Mouse (Mus musculus): ENCODE measurements around the gene Mlh1. TPM values are rescaled to one million over a fixed set of nuclear protein-coding genes. Genes with fewer than 3 reads are reported as not detected.

The Mlh1 gene
- 42.4 and 45.2 TPM in 2 replicates for polyA plus RNA-seq (2016; fragmentation: Nextera tagmentation; extraction: Ambion mirVana)

DNA sequence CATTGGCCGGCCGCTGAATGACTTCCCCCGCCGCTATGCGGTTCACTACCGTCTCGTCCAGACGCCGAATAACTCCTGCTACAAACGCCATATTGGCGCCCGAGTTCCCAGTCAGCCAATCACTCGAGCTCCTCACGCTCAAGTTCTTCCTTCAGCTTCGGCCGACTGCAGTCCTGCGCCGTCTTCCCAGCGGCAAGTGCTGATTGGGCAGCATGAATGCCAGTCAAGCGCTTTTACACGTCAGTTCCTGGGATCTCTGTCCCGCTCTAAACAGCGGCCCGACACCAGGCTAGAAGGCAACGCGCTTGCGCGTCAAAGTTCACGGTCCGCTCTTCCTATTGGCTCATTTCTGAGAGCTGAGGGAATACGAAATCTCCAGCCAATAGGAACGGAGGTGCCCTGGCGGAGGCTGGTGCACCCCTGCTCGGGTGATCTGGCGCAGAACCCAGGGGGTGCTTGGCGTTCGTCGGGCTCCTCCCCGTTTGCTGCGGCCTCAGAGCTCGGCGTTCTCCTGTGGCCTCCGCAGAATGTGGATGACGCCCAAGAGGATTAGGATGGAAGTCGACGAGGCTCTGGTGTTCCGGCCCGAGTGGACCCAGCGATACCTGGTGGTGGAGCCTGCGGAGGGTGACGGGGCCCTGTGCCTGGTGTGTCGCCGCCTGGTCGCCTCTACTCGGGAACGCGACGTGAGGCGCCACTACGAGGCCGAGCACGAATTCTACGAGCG is at the start of gene Mlh1, which contains the start of gene Epm2aip1:
TSS of gene Mlh1 (minus strand) at position 358 of the 727 bp plus-strand sequence.
TSS of gene Epm2aip1 (plus strand) at position 496 of the 727 bp plus-strand sequence.
- peak within 1 kb of the TSS; percentile 87 for H3K9ac ChIP-seq
- peaks cover 11% of the 10 kb centered on the region for H3K36me3 ChIP-seq
- H3K9me3 ChIP-seq, result no peaks in the 10 kb centered on the region
- ATAC-seq (ENCODE audit: insufficient number of reproducible peaks, insufficient read depth, low FRiP score, low TSS enrichment), result peak; percentile 99
- H3K27ac ChIP-seq, result peak within 1 kb of the TSS; percentile 95
- no peaks in the 10 kb centered on the region for H3K27me3 ChIP-seq
- H3K4me3 ChIP-seq, result peak within 1 kb of the TSS; percentile 82
- H3K4me2 ChIP-seq (replicated peaks), result peak within 1 kb of the TSS; percentile 70
- H3K4me1 ChIP-seq, result peaks cover 31% of the 10 kb centered on the region
- under 1% methylated on average over 64 of the region's 64 CpGs for WGBS

DNA sequence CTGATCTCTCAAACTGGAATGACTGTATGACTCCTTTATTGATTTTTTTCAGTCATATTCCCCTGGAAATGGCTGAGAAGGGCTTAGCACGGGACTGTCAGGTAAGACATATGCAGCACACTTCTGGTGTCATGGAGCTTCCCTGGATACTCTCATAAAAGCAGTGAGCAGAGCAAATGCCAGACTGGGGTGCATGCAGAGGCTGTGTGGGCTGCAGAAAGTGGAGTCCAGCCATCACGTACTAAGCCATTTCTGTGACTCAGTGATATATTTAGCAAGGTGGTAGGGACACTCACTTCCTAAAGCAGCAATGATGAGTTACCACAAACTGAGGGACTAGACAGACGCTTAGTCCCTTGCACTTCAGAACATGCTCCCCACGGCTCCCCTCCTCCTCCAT is 49.3 kb upstream of the Mlh1 start:
- Histone ChIP-seq H3K36me3 (no peaks in the 10 kb centered on the region), H3K9ac (no peak overlapping the region), H3K4me3 (no peak overlapping the region), H3K27ac (no peak overlapping the region), H3K4me2 (replicated peaks) (no peak overlapping the region), H3K27me3 (0 out of 2 replicates have a peak, but pooled peaks cover 4% of the 10 kb centered on the region), H3K9me3 (no peaks in the 10 kb centered on the region), H3K4me1 (no peaks in the 10 kb centered on the region)
- ATAC-seq (ENCODE audit: insufficient number of reproducible peaks, insufficient read depth, low FRiP score, low TSS enrichment), result no peak
- 79% methylated on average over 4 of the region's 4 CpGs for WGBS

DNA sequence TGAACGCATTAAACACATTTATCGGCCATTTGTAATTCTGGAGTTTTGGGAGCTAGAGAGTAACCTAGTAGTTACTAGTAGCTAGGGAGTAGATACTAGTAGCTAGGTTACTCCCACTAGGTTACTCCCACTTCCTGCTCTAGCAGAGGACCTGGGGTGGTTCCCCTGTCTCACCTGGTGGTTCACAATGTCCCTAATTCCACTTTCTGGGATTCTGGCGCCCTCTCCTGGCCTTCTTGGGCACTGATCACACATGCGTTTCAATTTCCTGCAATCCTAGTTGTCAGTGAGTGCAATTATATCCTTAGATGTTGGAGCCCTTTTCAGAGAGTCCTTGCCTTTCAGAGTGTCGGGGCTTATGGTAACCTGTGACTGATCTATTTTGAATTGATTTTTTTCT is 42.6 kb upstream of the Mlh1 start:
- H3K9me3 ChIP-seq, result 0 out of 2 replicates have a peak, but pooled peaks cover 6% of the 10 kb centered on the region
- ATAC-seq (ENCODE audit: insufficient number of reproducible peaks, insufficient read depth, low FRiP score, low TSS enrichment), result no peak
- H3K27ac ChIP-seq, result no peak overlapping the region
- H3K4me1 ChIP-seq, result peaks cover 9% of the 10 kb centered on the region; the same call in 1 of the 2 replicates
- H3K4me3 ChIP-seq, result no peak overlapping the region
- no peak overlapping the region for H3K4me2 ChIP-seq (replicated peaks)
- H3K36me3 ChIP-seq, result no peaks in the 10 kb centered on the region
- WGBS, result 36% methylated on average over 5 of the region's 5 CpGs
- peaks cover 51% of the 10 kb centered on the region for H3K27me3 ChIP-seq
- H3K9ac ChIP-seq, result no peak overlapping the region

DNA sequence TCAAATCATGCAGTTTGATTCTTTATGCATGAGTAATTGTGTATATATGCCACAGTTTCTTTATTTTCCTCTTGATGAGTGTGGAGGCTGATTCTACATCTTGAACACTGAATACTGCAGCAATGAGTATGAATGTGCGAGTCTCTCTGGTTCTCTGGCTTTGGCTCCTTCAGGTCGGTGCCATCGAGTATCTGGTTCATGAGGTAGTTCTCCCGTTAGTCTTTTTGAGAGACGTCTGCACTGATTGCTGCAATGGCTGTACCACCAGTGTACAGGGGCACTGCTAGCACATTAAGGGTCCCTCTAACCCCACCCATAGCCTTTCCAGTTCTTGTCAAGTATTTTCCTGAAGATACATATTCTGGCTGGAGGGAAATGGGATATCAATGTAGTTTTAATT is 42.2 kb upstream of the Mlh1 start:
- WGBS, result 17% methylated on average over 5 of the region's 5 CpGs
- Histone ChIP-seq H3K27ac (no peak overlapping the region), H3K4me2 (replicated peaks) (no peak overlapping the region), H3K9ac (no peak overlapping the region), H3K27me3 (peaks cover 53% of the 10 kb centered on the region), H3K4me3 (no peak overlapping the region), H3K36me3 (no peaks in the 10 kb centered on the region), H3K4me1 (peaks cover 9% of the 10 kb centered on the region; the same call in 1 of the 2 replicates), H3K9me3 (0 out of 2 replicates have a peak, but pooled peaks cover 6% of the 10 kb centered on the region)
- no peak for ATAC-seq (ENCODE audit: insufficient number of reproducible peaks, insufficient read depth, low FRiP score, low TSS enrichment)

DNA sequence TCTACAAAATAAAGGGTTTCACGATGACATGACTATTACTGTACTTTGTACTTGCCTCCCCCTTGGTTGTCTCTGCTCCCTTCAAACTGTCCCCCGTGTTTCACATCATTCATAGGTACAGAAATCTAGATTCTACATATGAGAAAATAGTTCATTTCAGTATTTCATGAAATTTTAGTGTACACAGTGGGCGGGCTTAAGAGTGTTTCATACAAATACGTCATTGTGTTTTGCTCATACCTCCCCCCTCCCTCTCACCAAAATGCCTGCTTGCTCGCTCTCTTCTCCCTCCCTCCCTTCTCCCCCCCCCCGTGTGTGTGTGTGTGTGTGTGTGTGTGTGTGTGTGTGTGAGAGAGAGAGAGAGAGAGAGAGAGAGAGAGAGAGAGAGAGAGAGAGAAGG is 41.7 kb upstream of the Mlh1 start:
- Histone ChIP-seq H3K4me1 (peaks cover 9% of the 10 kb centered on the region; the same call in 1 of the 2 replicates), H3K4me2 (replicated peaks) (no peak overlapping the region), H3K4me3 (no peak overlapping the region), H3K27me3 (peaks cover 54% of the 10 kb centered on the region), H3K36me3 (no peaks in the 10 kb centered on the region), H3K27ac (no peak overlapping the region), H3K9ac (no peak overlapping the region), H3K9me3 (0 out of 2 replicates have a peak, but pooled peaks cover 6% of the 10 kb centered on the region)
- no peak for ATAC-seq (ENCODE audit: insufficient number of reproducible peaks, insufficient read depth, low FRiP score, low TSS enrichment)
- WGBS, result 15% methylated on average over 5 of the region's 6 CpGs

DNA sequence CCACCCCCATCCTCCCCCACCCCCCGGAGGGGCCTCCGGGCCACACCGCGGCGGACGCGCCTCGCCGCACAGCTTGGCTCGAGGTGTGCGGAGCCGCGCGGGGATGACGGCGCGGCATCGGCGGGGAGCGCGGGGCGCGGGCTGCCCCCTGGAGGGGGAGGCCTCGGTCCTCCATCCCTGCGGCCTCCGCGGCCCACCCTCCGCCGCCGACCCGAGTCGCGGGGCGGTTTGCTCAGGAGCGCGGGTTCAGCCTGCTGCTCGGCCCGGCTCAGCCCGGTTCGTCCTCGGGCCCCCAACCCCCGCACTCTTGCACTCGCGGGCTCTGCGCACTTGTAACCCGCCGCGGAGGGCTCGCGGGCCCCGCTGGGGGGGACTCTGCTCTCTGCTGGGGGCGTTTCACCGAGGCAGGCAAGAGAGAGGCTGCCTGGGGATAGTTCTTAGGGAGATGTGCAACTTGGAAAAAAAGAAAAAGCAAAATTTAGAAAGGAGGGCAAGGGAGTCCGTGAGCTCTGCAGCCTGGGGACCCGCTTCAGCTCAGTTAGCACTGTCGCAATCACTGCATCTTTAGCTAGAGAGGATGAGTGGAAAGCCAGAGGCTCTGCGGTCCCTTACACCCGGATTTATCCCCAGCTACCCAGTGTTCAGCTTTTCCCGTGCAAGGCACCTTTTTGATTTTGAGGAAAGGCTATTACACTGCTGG is 41.0 kb upstream of the Mlh1 start:
- Histone ChIP-seq H3K4me2 (replicated peaks) (peak overlapping the region; percentile 87), H3K27ac (no peak overlapping the region), H3K27me3 (peaks cover 56% of the 10 kb centered on the region), H3K36me3 (no peaks in the 10 kb centered on the region), H3K9me3 (0 out of 2 replicates have a peak, but pooled peaks cover 6% of the 10 kb centered on the region), H3K9ac (peak overlapping the region; percentile 25; the same call in 1 of the 2 replicates), H3K4me1 (peaks cover 9% of the 10 kb centered on the region; the same call in 1 of the 2 replicates), H3K4me3 (peak overlapping the region; percentile 43)
- 1% methylated on average over 52 of the region's 59 CpGs for WGBS
- no peak for ATAC-seq (ENCODE audit: insufficient number of reproducible peaks, insufficient read depth, low FRiP score, low TSS enrichment)

DNA sequence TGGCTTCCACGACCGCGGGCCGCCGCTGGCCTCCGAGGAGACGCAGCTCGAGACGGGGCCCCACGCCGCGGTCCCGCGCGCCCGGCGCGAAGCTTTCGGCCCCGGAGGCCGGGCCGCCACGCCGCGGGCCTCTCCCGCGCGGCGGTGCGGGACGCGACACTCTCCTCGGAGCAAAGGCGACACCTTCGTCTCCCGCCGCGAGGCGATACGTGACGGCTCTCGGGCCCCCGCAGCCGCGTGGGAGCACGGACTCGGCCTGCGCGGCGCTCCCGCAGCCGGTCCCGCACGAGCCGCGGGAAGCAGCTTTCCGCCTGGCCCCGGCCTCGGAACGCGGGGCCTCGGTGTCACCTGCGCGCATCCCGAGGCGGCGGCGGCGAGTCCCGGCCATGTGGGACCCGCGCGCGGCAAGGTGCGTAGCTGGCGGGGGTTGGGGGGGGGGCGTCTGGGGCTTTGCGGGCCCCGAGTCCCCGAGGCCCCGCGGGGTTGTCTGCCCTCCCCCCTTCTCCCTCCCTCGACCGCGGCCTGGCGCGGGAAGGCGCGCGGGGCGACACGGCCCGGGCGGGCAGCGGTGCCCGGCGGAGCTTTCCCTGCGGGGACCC is 40.4 kb upstream of the Mlh1 start:
- no peak overlapping the region for H3K27ac ChIP-seq

DNA sequence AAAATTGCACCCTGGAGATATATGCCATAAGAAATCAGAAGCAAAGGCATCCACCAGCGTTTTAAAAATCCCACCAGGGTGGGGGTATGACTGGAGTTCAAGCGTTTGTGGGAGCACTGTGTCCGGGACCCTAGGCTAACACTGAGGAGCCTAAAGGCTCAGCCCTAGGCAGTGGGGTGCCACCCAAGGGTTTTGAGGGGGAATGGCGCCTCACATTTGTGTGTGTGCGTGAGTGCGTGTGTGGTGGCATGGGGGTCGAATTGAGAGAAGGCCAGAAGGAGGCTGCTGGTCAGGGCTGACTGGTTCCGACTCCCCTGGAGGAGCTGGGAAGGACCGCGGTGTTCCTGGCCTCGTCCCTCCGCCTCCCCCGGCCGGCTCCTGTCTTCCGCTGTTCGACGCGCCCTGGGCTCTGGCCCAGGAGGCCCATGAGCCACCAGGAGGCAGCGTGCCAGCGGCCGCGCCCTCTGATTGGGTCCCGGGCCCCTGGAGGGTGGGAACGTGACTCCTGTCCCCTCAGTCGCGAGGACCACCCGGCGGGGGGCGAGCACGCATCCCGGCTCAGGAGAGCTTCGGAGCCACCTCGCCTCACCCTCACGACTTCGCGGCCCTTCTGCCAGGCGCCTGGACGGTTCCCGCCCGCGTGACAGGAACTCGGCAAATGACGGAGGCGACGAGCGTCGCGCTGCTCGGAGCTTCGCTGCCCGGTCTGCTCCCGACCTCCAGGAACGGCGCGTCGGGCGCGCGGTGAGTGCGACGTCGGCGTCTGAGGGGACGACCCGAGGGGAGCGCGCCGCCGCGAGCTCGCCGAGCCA is 39.6 kb upstream of the Mlh1 start, which contains the start of gene Trank1:
TSS of gene Trank1 (plus strand) at position 709 of the 812 bp plus-strand sequence.
- Histone ChIP-seq H3K9ac (peak within 1 kb of the TSS; percentile 25; the same call in 1 of the 2 replicates), H3K4me2 (replicated peaks) (peak within 1 kb of the TSS; percentile 87), H3K9me3 (0 out of 2 replicates have a peak, but pooled peaks cover 6% of the 10 kb centered on the region), H3K4me1 (peaks cover 9% of the 10 kb centered on the region; the same call in 1 of the 2 replicates), H3K36me3 (no peaks in the 10 kb centered on the region), H3K4me3 (peak within 1 kb of the TSS; percentile 43), H3K27ac (no peak within 1 kb of the TSS), H3K27me3 (peaks cover 56% of the 10 kb centered on the region)
- 0 out of 2 replicates have a peak, but pooled peaks have one; percentile 52 for ATAC-seq (ENCODE audit: insufficient number of reproducible peaks, insufficient read depth, low FRiP score, low TSS enrichment)
- 11% methylated on average over 70 of the region's 72 CpGs for WGBS

More for the DNA sequence above, 40.4 kb upstream of the Mlh1 start:
- Histone ChIP-seq H3K4me3 (peak overlapping the region; percentile 43), H3K4me1 (peaks cover 9% of the 10 kb centered on the region; the same call in 1 of the 2 replicates), H3K4me2 (replicated peaks) (peak overlapping the region; percentile 87), H3K27me3 (peaks cover 56% of the 10 kb centered on the region), H3K9me3 (0 out of 2 replicates have a peak, but pooled peaks cover 6% of the 10 kb centered on the region), H3K36me3 (no peaks in the 10 kb centered on the region), H3K9ac (peak overlapping the region; percentile 25; the same call in 1 of the 2 replicates)
- 3% methylated on average over 87 of the region's 98 CpGs for WGBS
- peak; percentile 22; the same call in 1 of the 2 replicates for ATAC-seq (ENCODE audit: insufficient number of reproducible peaks, insufficient read depth, low FRiP score, low TSS enrichment)

DNA sequence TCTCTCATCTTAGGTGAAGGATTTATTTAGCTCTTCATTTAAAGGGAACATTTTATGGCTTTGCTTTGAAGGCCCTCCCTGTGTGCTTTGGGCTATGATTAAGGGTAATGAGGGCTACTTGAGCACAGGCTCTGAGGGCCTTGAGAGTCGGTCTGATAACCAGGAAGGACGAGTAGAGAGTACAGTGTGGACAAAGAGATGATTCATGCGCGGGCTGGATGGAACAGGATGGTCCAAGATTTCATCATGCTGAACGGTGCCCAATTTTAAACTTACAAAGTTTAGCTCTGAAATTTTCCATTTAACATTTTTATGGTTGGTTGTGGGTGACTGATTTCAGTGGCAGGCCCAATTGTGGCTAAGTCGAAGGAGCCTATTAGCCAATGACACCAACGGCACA is 34.6 kb upstream of the Mlh1 start:
- Histone ChIP-seq H3K27me3 (peaks cover 25% of the 10 kb centered on the region), H3K4me2 (replicated peaks) (no peak overlapping the region), H3K9me3 (0 out of 2 replicates have a peak, but pooled peaks cover 6% of the 10 kb centered on the region), H3K4me3 (no peak overlapping the region), H3K9ac (no peak overlapping the region), H3K4me1 (no peaks in the 10 kb centered on the region), H3K27ac (no peak overlapping the region), H3K36me3 (no peaks in the 10 kb centered on the region)
- WGBS, result 79% methylated on average over 7 of the region's 7 CpGs
- ATAC-seq (ENCODE audit: insufficient number of reproducible peaks, insufficient read depth, low FRiP score, low TSS enrichment), result no peak

DNA sequence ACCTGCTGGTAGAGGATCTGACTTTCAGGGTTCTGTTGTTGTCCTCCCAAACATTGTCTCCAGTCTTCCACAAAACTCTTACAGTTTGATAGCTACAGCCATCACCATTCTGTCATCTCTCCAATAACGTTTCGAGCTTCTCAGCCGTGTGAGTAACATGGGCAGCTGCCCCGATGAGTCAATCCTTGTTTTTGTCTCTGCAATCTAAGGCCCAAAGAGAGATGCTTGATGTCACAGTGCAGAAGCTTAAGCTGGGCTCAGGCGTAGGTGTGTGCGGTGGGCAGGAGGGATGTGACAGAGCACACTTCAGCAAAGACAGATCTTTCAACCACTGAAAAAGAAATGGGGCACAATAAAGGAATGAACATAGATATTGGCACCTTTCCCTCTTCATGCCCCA is 32.4 kb upstream of the Mlh1 start:
- Histone ChIP-seq H3K4me2 (replicated peaks) (no peak overlapping the region), H3K27ac (no peak overlapping the region), H3K36me3 (no peaks in the 10 kb centered on the region), H3K9ac (no peak overlapping the region), H3K4me3 (no peak overlapping the region), H3K4me1 (no peaks in the 10 kb centered on the region), H3K27me3 (peaks cover 6% of the 10 kb centered on the region; the same call in 1 of the 2 replicates), H3K9me3 (no peaks in the 10 kb centered on the region)
- WGBS, result 88% methylated on average over 6 of the region's 6 CpGs
- ATAC-seq (ENCODE audit: insufficient number of reproducible peaks, insufficient read depth, low FRiP score, low TSS enrichment), result no peak

Data from embryonic facial prominence, embryonic 12.5 days (tissue).